Mouse (Mus musculus): ENCODE results near the gene Epop.

The Epop gene

GRCm38 (mm10) chr11:97629576-97629975, at the start of gene Epop:
Gene Epop (minus strand): TSS chr11:97629702.
- DNase-seq (ENCODE audit: low read depth, low spot score) = peak; percentile 71

- no peak for DNase-seq (ENCODE audit: low read depth, low spot score)
These were observed 48.8 kb upstream of the Epop start for GRCm38 (mm10) chr11:97678301-97678700.

- no peak for DNase-seq (ENCODE audit: low read depth, low spot score)
These were observed 48.3 kb upstream of the Epop start for GRCm38 (mm10) chr11:97677842-97678241.

- no peak for DNase-seq (ENCODE audit: low read depth, low spot score)
These were observed 47.9 kb upstream of the Epop start for GRCm38 (mm10) chr11:97677381-97677780.

GRCm38 (mm10) chr11:97676050-97676754, 46.7 kb upstream of the Epop start:
- DNase-seq (ENCODE audit: low read depth, low spot score) = no peak

GRCm38 (mm10) chr11:97673148-97673547, 43.6 kb upstream of the Epop start:
- DNase-seq (ENCODE audit: low read depth, low spot score) = no peak

GRCm38 (mm10) chr11:97671177-97671527, 41.6 kb upstream of the Epop start:
- DNase-seq (ENCODE audit: low read depth, low spot score) = no peak

GRCm38 (mm10) chr11:97670234-97671176, 41.0 kb upstream of the Epop start:
- no peak for DNase-seq (ENCODE audit: low read depth, low spot score)

- DNase-seq (ENCODE audit: low read depth, low spot score) = peak; percentile 72
These were observed 40.3 kb upstream of the Epop start for GRCm38 (mm10) chr11:97669829-97670228.

GRCm38 (mm10) chr11:97669268-97669667, 39.8 kb upstream of the Epop start:
- DNase-seq (ENCODE audit: low read depth, low spot score) = no peak

GRCm38 (mm10) chr11:97668160-97668559, 38.7 kb upstream of the Epop start:
- DNase-seq (ENCODE audit: low read depth, low spot score) = no peak

GRCm38 (mm10) chr11:97666794-97667193, 37.3 kb upstream of the Epop start:
- DNase-seq (ENCODE audit: low read depth, low spot score) = no peak

- DNase-seq (ENCODE audit: low read depth, low spot score) = no peak
These were observed 36.7 kb upstream of the Epop start for GRCm38 (mm10) chr11:97666221-97666620.

GRCm38 (mm10) chr11:97665431-97665830, 35.9 kb upstream of the Epop start:
- no peak for DNase-seq (ENCODE audit: low read depth, low spot score)

- no peak for DNase-seq (ENCODE audit: low read depth, low spot score)
These were observed 35.3 kb upstream of the Epop start for GRCm38 (mm10) chr11:97664771-97665240.

- DNase-seq (ENCODE audit: low read depth, low spot score) = no peak
These were observed 34.8 kb upstream of the Epop start for GRCm38 (mm10) chr11:97664339-97664665.

GRCm38 (mm10) chr11:97663528-97664338, 34.2 kb upstream of the Epop start:
- DNase-seq (ENCODE audit: low read depth, low spot score) = no peak

- peak; percentile 79 for DNase-seq (ENCODE audit: low read depth, low spot score)
These were observed 33.5 kb upstream of the Epop start, which contains the start of gene Mllt6 for GRCm38 (mm10) chr11:97662893-97663527. Gene Mllt6 (plus strand): TSS chr11:97663414.

- DNase-seq (ENCODE audit: low read depth, low spot score) = no peak
These were observed 32.8 kb upstream of the Epop start for GRCm38 (mm10) chr11:97662207-97662892.

GRCm38 (mm10) chr11:97661648-97662133, 32.2 kb upstream of the Epop start:
- peak; percentile 67 for DNase-seq (ENCODE audit: low read depth, low spot score)

Measured in retina, postnatal 7 days (tissue).